11 mouse cellular contexts compared by ENCODE assay signal in the genomic region with DNA sequence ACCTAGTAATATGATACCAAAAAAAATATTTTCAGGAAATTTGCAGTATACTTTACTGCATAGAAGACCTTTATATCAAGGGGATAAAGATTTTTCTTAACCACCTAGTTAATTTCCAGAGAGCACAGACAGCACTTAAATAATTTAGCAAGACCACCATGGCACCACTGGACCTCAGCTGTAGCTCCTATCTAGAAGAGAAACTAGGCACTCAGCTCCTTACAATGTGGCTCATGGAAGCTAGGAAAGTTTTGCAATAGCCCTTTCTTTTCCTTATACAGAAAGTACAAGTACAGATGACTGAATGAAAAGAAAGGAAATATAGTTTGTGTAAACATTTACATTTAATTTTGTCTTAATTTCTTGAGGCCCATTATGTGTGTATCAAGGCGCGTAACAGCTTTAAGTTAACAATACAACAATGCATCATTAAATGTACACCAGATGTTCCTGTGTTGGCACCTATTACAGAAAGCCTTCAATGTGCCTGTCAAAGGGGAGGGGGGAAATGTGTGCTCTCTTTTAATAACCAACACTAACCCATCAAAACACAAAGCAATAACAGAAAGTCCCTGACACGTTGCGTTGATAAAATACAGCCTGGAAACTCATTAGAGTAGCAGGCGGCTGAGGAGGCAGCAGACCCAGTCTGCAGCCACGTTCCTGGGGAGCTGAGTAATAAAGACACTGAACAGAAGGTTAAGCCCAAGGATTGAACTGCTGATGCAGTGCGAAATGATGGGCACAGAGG.
DNase-seq lines count a peak whose midpoint lies in the region; ATAC-seq and TF ChIP-seq lines count a peak whose summit lies in the region.
"Had no signal": no experiment of that assay in that cellular context is flagged by ENCODE, and none has a peak within 500 bp of the region (broad histone marks: within the 10 kb centered on the region; RNA-seq: fewer than 3 reads in every experiment).

No protein-coding gene starts in this region.

- no peak overlapping the region for H3K27ac ChIP-seq in forebrain, embryonic 11.5 days (ENCODE audit: low read depth, low read length)
- no peak overlapping the region for H3K27ac ChIP-seq in forebrain, embryonic 10.5 days
- peak overlapping the region; percentile 40; the same call in 1 of the 2 replicates for H3K27ac ChIP-seq in intestine, embryonic 15.5 days
- H3K27ac ChIP-seq in midbrain, postnatal 0 days (ENCODE audit: low read depth, low read length), result no peak overlapping the region
- H3K27ac ChIP-seq: liver, embryonic 15.5 days had no signal

- no peak for TF ChIP-seq CTCF in midbrain, postnatal 0 days (IDR thresholded peaks at IDR 0.05)

- no peak overlapping the region for H3K9ac ChIP-seq in forebrain, embryonic 11.5 days (ENCODE audit: low read length)
- H3K9ac ChIP-seq in intestine, embryonic 15.5 days, result no peak overlapping the region
- H3K9ac ChIP-seq in midbrain, postnatal 0 days (replicated peaks; ENCODE audit: low read length, poor library complexity, severe bottlenecking), result no peak overlapping the region
- H3K9ac ChIP-seq: heart, embryonic 12.5 days; liver, embryonic 15.5 days had no signal

- no peak overlapping the region for H3K4me3 ChIP-seq in forebrain, embryonic 11.5 days (ENCODE audit: low read depth, low read length)
- no peak overlapping the region for H3K4me3 ChIP-seq in forebrain, embryonic 10.5 days
- H3K4me3 ChIP-seq in intestine, embryonic 15.5 days (replicated peaks), result no peak overlapping the region
- no peak overlapping the region for H3K4me3 ChIP-seq in midbrain, postnatal 0 days (ENCODE audit: low read depth, low read length)
- H3K4me3 ChIP-seq: heart, embryonic 12.5 days; liver, embryonic 15.5 days had no signal

- H3K27me3 ChIP-seq in forebrain, embryonic 11.5 days (ENCODE audit: control insufficient read depth, insufficient read depth, low read length), result no peaks in the 10 kb centered on the region
- no peaks in the 10 kb centered on the region for H3K27me3 ChIP-seq in forebrain, embryonic 10.5 days (ENCODE audit: poor library complexity, severe bottlenecking)
- H3K27me3 ChIP-seq in intestine, embryonic 15.5 days (replicated peaks), result no peaks in the 10 kb centered on the region
- no peaks in the 10 kb centered on the region for H3K27me3 ChIP-seq in midbrain, postnatal 0 days (ENCODE audit: insufficient read depth, low read length)
- H3K27me3 ChIP-seq: heart, embryonic 12.5 days; liver, embryonic 15.5 days had no signal

- 44% methylated on average over 7 of the region's 7 CpGs for WGBS in forebrain, embryonic 11.5 days
- WGBS in forebrain, embryonic 10.5 days, result 60% methylated on average over 7 of the region's 7 CpGs
- WGBS in intestine, embryonic 15.5 days, result 40% methylated on average over 7 of the region's 7 CpGs
- 38% methylated on average over 7 of the region's 7 CpGs for WGBS in midbrain, postnatal 0 days

- no peaks in the 10 kb centered on the region for H3K36me3 ChIP-seq in forebrain, embryonic 11.5 days (ENCODE audit: control insufficient read depth, insufficient read depth, low read length)
- H3K36me3 ChIP-seq in forebrain, embryonic 10.5 days (replicated peaks), result no peaks in the 10 kb centered on the region
- H3K36me3 ChIP-seq in intestine, embryonic 15.5 days, result no peaks in the 10 kb centered on the region
- no peaks in the 10 kb centered on the region for H3K36me3 ChIP-seq in midbrain, postnatal 0 days (ENCODE audit: insufficient read depth, low read length)
- H3K36me3 ChIP-seq: heart, embryonic 12.5 days; liver, embryonic 15.5 days had no signal

- peak; percentile 51 for DNase-seq in forebrain, embryonic 11.5 days (ENCODE audit: low spot score)
- DNase-seq in forebrain, embryonic 10.5 days (ENCODE audit: extremely low spot score, low spot score), result no peak
- peak; percentile 47 for DNase-seq in embryo, embryonic 11 days
- peak; percentile 49 for DNase-seq in midbrain, postnatal 0 days (ENCODE audit: low spot score)
- no peak for DNase-seq in Muller cell, postnatal 12 days (ENCODE audit: inconsistent ontology term)
- DNase-seq in adrenal gland, postnatal 14 days, result no peak
- DNase-seq in heart, adult 9 months (ENCODE audit: low spot score in 2 of 2), result no peak
- DNase-seq: kidney, postnatal 4 days had no signal

- H3K4me2 ChIP-seq in forebrain, embryonic 11.5 days (ENCODE audit: low read depth, low read length, severe bottlenecking), result no peak overlapping the region
- peak overlapping the region; percentile 37 for H3K4me2 ChIP-seq in intestine, embryonic 15.5 days (replicated peaks)
- no peak overlapping the region for H3K4me2 ChIP-seq in midbrain, postnatal 0 days (ENCODE audit: low read depth, low read length, poor library complexity, severe bottlenecking)
- H3K4me2 ChIP-seq: heart, embryonic 12.5 days; liver, embryonic 15.5 days had no signal

- no peaks in the 10 kb centered on the region for H3K9me3 ChIP-seq in forebrain, embryonic 11.5 days (ENCODE audit: control insufficient read depth, low read length)
- H3K9me3 ChIP-seq in forebrain, embryonic 10.5 days, result no peaks in the 10 kb centered on the region
- H3K9me3 ChIP-seq in intestine, embryonic 15.5 days, result no peaks in the 10 kb centered on the region
- H3K9me3 ChIP-seq in midbrain, postnatal 0 days (ENCODE audit: low read length), result no peaks in the 10 kb centered on the region
- H3K9me3 ChIP-seq: heart, embryonic 12.5 days; liver, embryonic 15.5 days had no signal

- 0 out of 2 replicates have a peak, but pooled peaks cover 2% of the 10 kb centered on the region for H3K4me1 ChIP-seq in forebrain, embryonic 11.5 days (replicated peaks; ENCODE audit: control insufficient read depth, insufficient read depth, low read length)
- H3K4me1 ChIP-seq in forebrain, embryonic 10.5 days, result peaks cover 8% of the 10 kb centered on the region
- no peaks in the 10 kb centered on the region for H3K4me1 ChIP-seq in intestine, embryonic 15.5 days (replicated peaks)
- H3K4me1 ChIP-seq in midbrain, postnatal 0 days (ENCODE audit: insufficient read depth, low read length), result no peaks in the 10 kb centered on the region
- H3K4me1 ChIP-seq: heart, embryonic 12.5 days; liver, embryonic 15.5 days had no signal

- peak; percentile 55 for ATAC-seq in forebrain, embryonic 11.5 days (replicated peaks; ENCODE audit: low FRiP score)
- ATAC-seq in intestine, embryonic 15.5 days, result peak; percentile 61; the same call in 1 of the 2 replicates
- no peak for ATAC-seq in midbrain, postnatal 0 days (ENCODE audit: low FRiP score)

Comparison
In these comparisons a context has a peak if more than half of its experiments do, and no peak if none do; other contexts are left out.
1. DNase-seq: peak in forebrain, embryonic 11.5 days (single experiment), embryo, embryonic 11 days (single experiment) and midbrain, postnatal 0 days (single experiment); none in forebrain, embryonic 10.5 days (single experiment), Muller cell, postnatal 12 days (single experiment), adrenal gland, postnatal 14 days (single experiment) and heart, adult 9 months (0 of 2).